Mouse (Mus musculus): Measurements from ENCODE around the gene Arhgap22. TPM values are rescaled to one million over a fixed set of nuclear protein-coding genes. Genes with fewer than 3 reads are reported as not detected.

Arhgap22 gene
- total and polyA plus RNA-seq, 3 experiments: 0.17 to 0.39 (median 0.29) TPM

DNA sequence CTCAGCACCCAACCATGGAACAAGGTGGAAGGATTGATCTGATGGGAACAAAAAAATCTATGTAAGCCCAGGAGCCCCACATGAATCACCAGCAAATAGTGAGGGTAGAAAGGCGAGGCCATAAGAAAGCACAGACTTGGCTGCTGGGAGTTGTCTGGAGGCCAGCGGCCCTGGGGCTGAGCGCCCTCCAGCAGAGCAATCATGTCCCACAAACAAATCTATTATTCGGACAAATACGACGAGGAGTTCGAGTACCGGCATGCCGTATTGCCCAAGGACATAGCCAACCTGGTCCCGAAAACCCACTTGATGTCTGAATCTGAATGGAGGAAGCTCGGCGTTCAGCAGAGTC lies 892 bp upstream of the Arhgap22 start:
- Histone ChIP-seq H3K9ac (ENCODE audit: insufficient read depth, low read depth) (no peak overlapping the region), H3K4me1 (ENCODE audit: control insufficient read depth in 1 of 2, insufficient read depth in 2 of 2) (peaks cover 28 to 52% of the 10 kb centered on the region in 2 experiments), H3K79me2 (replicated peaks; ENCODE audit: control insufficient read depth, extremely low read depth, insufficient read depth, poor library complexity, severe bottlenecking) (no peaks in the 10 kb centered on the region), H3K36me3 (replicated peaks in 1 of 2; ENCODE audit: control insufficient read depth in 1 of 2, insufficient read depth in 1 of 2, low read length in 1 of 2) (no peaks in the 10 kb centered on the region), H3K4me3 (replicated peaks in 1 of 3; ENCODE audit: low read depth in 2 of 3, low read length in 2 of 3, poor library complexity in 1 of 3) (no peak overlapping the region), H3K4me2 (ENCODE audit: insufficient read depth, low read depth, poor library complexity, severe bottlenecking) (no peak overlapping the region), H3K27ac (ENCODE audit: insufficient read depth, low read depth) (no peak overlapping the region), H3K27me3 (replicated peaks) (peaks cover 27% of the 10 kb centered on the region), H3K9me3 (replicated peaks; ENCODE audit: low read length) (peaks cover 7% of the 10 kb centered on the region)
- 0 out of 2 replicates have a peak, but pooled peaks have one; percentile 10 for TF ChIP-seq MAZ (IDR thresholded peaks at IDR 0.05; ENCODE audit: low read depth, low read length)
- TF ChIP-seq USF1 (IDR thresholded peaks at IDR 0.05; ENCODE audit: low read depth, low read length): no peak
- DNase-seq (ENCODE audit: extremely low read depth): no peak
- dilution Hi-C loops (cut with MboI; ENCODE audit: extremely low pct_ligation_motif_present, extremely low pct_unique_long_range_greater_than_20kb, low sequenced_read_pairs) (no loop called here), in situ Hi-C loops (cut with MboI; ENCODE audit: low pct_ligation_motif_present, low pct_unique_long_range_greater_than_20kb, low sequenced_read_pairs) (loop anchor here (5.0 to 10.0 kb wide), 2 partner anchors 89 to 152 kb away; no protein-coding TSS in a partner anchor)

DNA sequence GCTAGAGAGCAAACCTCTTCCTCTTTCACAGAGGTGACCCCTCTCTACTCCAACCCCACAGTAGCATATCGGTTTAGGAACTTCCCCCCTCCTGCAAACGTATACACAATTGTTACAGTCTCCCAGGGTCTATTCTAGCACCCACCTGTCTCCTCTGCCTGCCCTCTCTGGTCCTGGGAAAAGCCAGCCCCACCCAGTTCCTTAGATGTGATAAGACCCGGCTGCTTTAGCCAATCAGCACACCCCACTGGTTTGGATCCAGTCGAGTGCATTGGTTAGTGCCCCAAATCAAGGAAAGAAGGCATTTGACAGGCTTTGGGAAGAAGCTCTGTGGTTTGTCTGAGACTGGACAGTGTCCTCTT lies 922 bp downstream of the Arhgap22 start:
- no peaks in the 10 kb centered on the region for H3K79me2 ChIP-seq (replicated peaks; ENCODE audit: control insufficient read depth, extremely low read depth, insufficient read depth, poor library complexity, severe bottlenecking)
- peaks cover 28 to 52% of the 10 kb centered on the region in 2 experiments for H3K4me1 ChIP-seq (ENCODE audit: control insufficient read depth in 1 of 2, insufficient read depth in 2 of 2)
- H3K4me2 ChIP-seq (ENCODE audit: insufficient read depth, low read depth, poor library complexity, severe bottlenecking): no peak overlapping the region
- peaks cover 10% of the 10 kb centered on the region for H3K9me3 ChIP-seq (replicated peaks; ENCODE audit: low read length)
- peaks cover 41% of the 10 kb centered on the region for H3K27me3 ChIP-seq (replicated peaks)
- H3K4me3 ChIP-seq (replicated peaks in 1 of 3; ENCODE audit: low read depth in 2 of 3, low read length in 2 of 3, poor library complexity in 1 of 3): no peak overlapping the region
- TF ChIP-seq UBTF (IDR thresholded peaks at IDR 0.05; ENCODE audit: low read depth, low read length) (no peak), ZNF384 (IDR thresholded peaks at IDR 0.05; ENCODE audit: low read depth, low read length) (no peak), TBP (conservative IDR thresholded peaks at IDR 0.05; ENCODE audit: low read depth, low read length) (no peak), PAX5 (IDR thresholded peaks at IDR 0.05; ENCODE audit: low read length) (no peak), NELFE (IDR thresholded peaks at IDR 0.05; ENCODE audit: low read depth, low read length) (no peak), SMC3 (IDR thresholded peaks at IDR 0.05; ENCODE audit: low read depth, low read length) (no peak), RCOR1 (conservative IDR thresholded peaks at IDR 0.05; ENCODE audit: low read depth, low read length) (no peak), ZMIZ1 (IDR thresholded peaks at IDR 0.05; ENCODE audit: low read depth, low read length) (no peak), RAD21 (IDR thresholded peaks at IDR 0.05; ENCODE audit: low read depth, low read length) (no peak), CHD2 (IDR thresholded peaks at IDR 0.05; ENCODE audit: low read length) (no peak), KAT2A (IDR thresholded peaks at IDR 0.05; ENCODE audit: insufficient replicate concordance, low read length) (no peak)
- DNase-seq (ENCODE audit: extremely low read depth): no peak
- no peak overlapping the region for H3K27ac ChIP-seq (ENCODE audit: insufficient read depth, low read depth)
- H3K36me3 ChIP-seq (replicated peaks in 1 of 2; ENCODE audit: control insufficient read depth in 1 of 2, insufficient read depth in 1 of 2, low read length in 1 of 2): no peaks in the 10 kb centered on the region
- no peak overlapping the region for H3K9ac ChIP-seq (ENCODE audit: insufficient read depth, low read depth)
- in situ Hi-C loops (cut with MboI; ENCODE audit: low pct_ligation_motif_present, low pct_unique_long_range_greater_than_20kb, low sequenced_read_pairs) (loop anchor here (5.0 to 10.0 kb wide), 3 partner anchors 38 to 150 kb away; no protein-coding TSS in a partner anchor), dilution Hi-C loops (cut with MboI; ENCODE audit: extremely low pct_ligation_motif_present, extremely low pct_unique_long_range_greater_than_20kb, low sequenced_read_pairs) (no loop called here)

DNA sequence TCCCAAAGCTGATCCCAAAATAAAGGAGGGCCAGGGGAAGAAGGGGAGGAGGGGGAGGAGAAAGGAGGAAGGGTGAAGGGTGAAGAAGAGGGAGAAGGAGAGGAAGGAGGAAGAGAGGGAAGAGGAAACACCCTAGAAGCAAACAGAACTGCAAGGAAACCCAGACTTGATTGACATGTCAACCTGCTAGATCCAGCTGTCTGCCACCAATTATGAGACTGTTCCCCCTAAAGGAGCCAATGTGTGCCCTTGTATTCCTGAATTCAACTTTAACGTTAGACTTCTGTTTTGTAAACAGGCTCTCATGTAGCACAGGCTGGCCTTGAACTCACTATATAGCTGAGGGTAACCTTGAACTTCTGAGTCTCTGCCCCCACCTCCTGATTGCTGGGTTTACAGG lies 1.3 kb downstream of the Arhgap22 start:
- Histone ChIP-seq H3K4me3 (replicated peaks in 1 of 3; ENCODE audit: low read depth in 2 of 3, low read length in 2 of 3, poor library complexity in 1 of 3) (no peak overlapping the region), H3K4me1 (ENCODE audit: control insufficient read depth in 1 of 2, insufficient read depth in 2 of 2) (peaks cover 28 to 52% of the 10 kb centered on the region in 2 experiments), H3K9me3 (replicated peaks; ENCODE audit: low read length) (peaks cover 10% of the 10 kb centered on the region), H3K79me2 (replicated peaks; ENCODE audit: control insufficient read depth, extremely low read depth, insufficient read depth, poor library complexity, severe bottlenecking) (no peaks in the 10 kb centered on the region), H3K27me3 (replicated peaks) (peaks cover 45% of the 10 kb centered on the region), H3K27ac (ENCODE audit: insufficient read depth, low read depth) (no peak overlapping the region), H3K9ac (ENCODE audit: insufficient read depth, low read depth) (no peak overlapping the region), H3K36me3 (replicated peaks in 1 of 2; ENCODE audit: control insufficient read depth in 1 of 2, insufficient read depth in 1 of 2, low read length in 1 of 2) (no peaks in the 10 kb centered on the region), H3K4me2 (ENCODE audit: insufficient read depth, low read depth, poor library complexity, severe bottlenecking) (no peak overlapping the region)
- no peak for TF ChIP-seq ZKSCAN1 (IDR thresholded peaks at IDR 0.05; ENCODE audit: borderline replicate concordance, low read depth, low read length)
- no peak for TF ChIP-seq SIN3A (IDR thresholded peaks at IDR 0.05; ENCODE audit: low read length)
- no peak for TF ChIP-seq ZC3H11A (IDR thresholded peaks at IDR 0.05; ENCODE audit: low read depth, low read length)
- DNase-seq (ENCODE audit: extremely low read depth): no peak
- in situ Hi-C loops (cut with MboI; ENCODE audit: low pct_ligation_motif_present, low pct_unique_long_range_greater_than_20kb, low sequenced_read_pairs): loop anchor here (5.0 to 10.0 kb wide), 2 partner anchors 37 to 150 kb away; no protein-coding TSS in a partner anchor
- dilution Hi-C loops (cut with MboI; ENCODE audit: extremely low pct_ligation_motif_present, extremely low pct_unique_long_range_greater_than_20kb, low sequenced_read_pairs): no loop called here

All from CH12.LX (cell line).